Mouse (Mus musculus): Measurements from ENCODE around the gene Wbp1. TPM values are rescaled to one million over a fixed set of nuclear protein-coding genes. Genes with fewer than 3 reads are reported as not detected.

Wbp1 gene
- total RNA-seq (2014; rRNA removed; ENCODE audit: low replicate concordance) (151 and 186 TPM in 2 replicates), polyA plus RNA-seq (2015; fragmentation: Nextera tagmentation; extraction: Ambion mirVana) (97.5 and 98.1 TPM in 2 replicates)

- peak; percentile 95 for ATAC-seq (ENCODE audit: insufficient read depth, low read depth)
- H3K9ac ChIP-seq (replicated peaks; ENCODE audit: low read depth, low read length), result peak within 1 kb of the TSS; percentile 72
- peak; percentile 99 for DNase-seq (ENCODE audit: low spot score)
- peak within 1 kb of the TSS; percentile 85 for H3K27ac ChIP-seq (ENCODE audit: low read depth)
- peak within 1 kb of the TSS; percentile 60 for H3K4me3 ChIP-seq (ENCODE audit: low read depth, low read length)
- under 1% methylated on average over 38 of the region's 38 CpGs for WGBS
- no peaks in the 10 kb centered on the region for H3K9me3 ChIP-seq (replicated peaks; ENCODE audit: control insufficient read depth, low read length)
- peaks cover 22% of the 10 kb centered on the region for H3K4me1 ChIP-seq (ENCODE audit: control insufficient read depth, insufficient read depth)
- TF ChIP-seq CTCF (IDR thresholded peaks at IDR 0.05; ENCODE audit: low read depth) (no peak), EP300 (IDR thresholded peaks at IDR 0.05; ENCODE audit: low read depth) (peak; percentile 85; the same call in 1 of the 2 replicates)
- peaks cover 15% of the 10 kb centered on the region for H3K36me3 ChIP-seq (replicated peaks; ENCODE audit: control insufficient read depth, insufficient read depth, low read length)
- H3K27me3 ChIP-seq (ENCODE audit: control insufficient read depth, insufficient read depth, low read length), result no peaks in the 10 kb centered on the region
- H3K4me2 ChIP-seq (ENCODE audit: low read depth, low read length), result peak within 1 kb of the TSS; percentile 96
Observed at GRCm38 (mm10) chr6:83120930-83121862, at the start of gene Wbp1. Gene Wbp1 (minus strand): TSS chr6:83121559.

GRCm38 (mm10) chr6:83171063-83171462, 49.7 kb upstream of the Wbp1 start:
- Histone ChIP-seq H3K4me2 (ENCODE audit: low read depth, low read length) (no peak overlapping the region), H3K27ac (ENCODE audit: low read depth) (no peak overlapping the region), H3K9ac (replicated peaks; ENCODE audit: low read depth, low read length) (no peak overlapping the region), H3K4me3 (ENCODE audit: low read depth, low read length) (no peak overlapping the region), H3K36me3 (replicated peaks; ENCODE audit: control insufficient read depth, insufficient read depth, low read length) (no peaks in the 10 kb centered on the region; the same call in 1 of the 2 replicates), H3K9me3 (replicated peaks; ENCODE audit: control insufficient read depth, low read length) (no peaks in the 10 kb centered on the region), H3K4me1 (ENCODE audit: control insufficient read depth, insufficient read depth) (0 out of 2 replicates have a peak, but pooled peaks cover 9% of the 10 kb centered on the region), H3K27me3 (ENCODE audit: control insufficient read depth, insufficient read depth, low read length) (no peaks in the 10 kb centered on the region)
- TF ChIP-seq EP300 (IDR thresholded peaks at IDR 0.05; ENCODE audit: low read depth) (no peak), CTCF (IDR thresholded peaks at IDR 0.05; ENCODE audit: low read depth) (no peak)
- 70% methylated on average over 5 of the region's 5 CpGs for WGBS
- ATAC-seq (ENCODE audit: insufficient read depth, low read depth) (no peak), DNase-seq (ENCODE audit: low spot score) (no peak)

- Histone ChIP-seq H3K4me3 (ENCODE audit: low read depth, low read length) (no peak overlapping the region), H3K4me1 (ENCODE audit: control insufficient read depth, insufficient read depth) (0 out of 2 replicates have a peak, but pooled peaks cover 9% of the 10 kb centered on the region), H3K9me3 (replicated peaks; ENCODE audit: control insufficient read depth, low read length) (no peaks in the 10 kb centered on the region), H3K27ac (ENCODE audit: low read depth) (no peak overlapping the region), H3K27me3 (ENCODE audit: control insufficient read depth, insufficient read depth, low read length) (no peaks in the 10 kb centered on the region), H3K36me3 (replicated peaks; ENCODE audit: control insufficient read depth, insufficient read depth, low read length) (no peaks in the 10 kb centered on the region), H3K4me2 (ENCODE audit: low read depth, low read length) (no peak overlapping the region), H3K9ac (replicated peaks; ENCODE audit: low read depth, low read length) (0 out of 2 replicates have a peak overlapping the region, but pooled peaks have one; percentile 26)
- TF ChIP-seq CTCF (IDR thresholded peaks at IDR 0.05; ENCODE audit: low read depth) (no peak), EP300 (IDR thresholded peaks at IDR 0.05; ENCODE audit: low read depth) (no peak)
- WGBS, result 76% methylated on average over 5 of the region's 5 CpGs
- no peak for DNase-seq (ENCODE audit: low spot score)
- ATAC-seq (ENCODE audit: insufficient read depth, low read depth), result no peak
Observed at GRCm38 (mm10) chr6:83169872-83170271, 48.5 kb upstream of the Wbp1 start.

DNA sequence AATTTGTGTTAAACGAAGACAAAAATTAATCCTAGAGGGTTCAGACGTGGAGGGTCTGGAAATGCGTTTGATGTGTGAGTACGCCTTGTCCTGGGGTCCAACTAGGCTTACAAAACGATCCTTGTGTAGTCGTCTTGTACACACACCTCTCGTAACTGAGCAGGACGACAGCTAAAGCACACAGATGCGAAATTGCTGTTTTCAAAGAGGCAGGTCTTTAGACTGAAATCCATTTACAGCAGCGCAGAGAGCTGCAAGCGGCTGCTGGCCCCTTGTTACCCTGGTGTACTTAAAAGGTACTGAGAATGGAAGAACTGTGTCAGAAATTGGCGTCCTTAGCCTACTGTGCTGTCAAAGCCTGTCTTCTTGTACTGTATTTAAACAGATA, 44.9 kb upstream of the Wbp1 start:
- H3K27me3 ChIP-seq (ENCODE audit: control insufficient read depth, insufficient read depth, low read length), result peaks cover 15% of the 10 kb centered on the region
- H3K4me1 ChIP-seq (ENCODE audit: control insufficient read depth, insufficient read depth), result peaks cover 21% of the 10 kb centered on the region
- peak overlapping the region; percentile 93 for H3K4me3 ChIP-seq (ENCODE audit: low read depth, low read length)
- peak overlapping the region; percentile 73 for H3K27ac ChIP-seq (ENCODE audit: low read depth)
- DNase-seq (ENCODE audit: low spot score) (peak; percentile 55), ATAC-seq (ENCODE audit: insufficient read depth, low read depth) (peak; percentile 8; the same call in 1 of the 2 replicates)
- no peaks in the 10 kb centered on the region for H3K36me3 ChIP-seq (replicated peaks; ENCODE audit: control insufficient read depth, insufficient read depth, low read length)
- under 1% methylated on average over 12 of the region's 12 CpGs for WGBS
- H3K4me2 ChIP-seq (ENCODE audit: low read depth, low read length), result peak overlapping the region; percentile 76
- H3K9ac ChIP-seq (replicated peaks; ENCODE audit: low read depth, low read length), result peak overlapping the region; percentile 91
- TF ChIP-seq EP300 (IDR thresholded peaks at IDR 0.05; ENCODE audit: low read depth) (no peak), CTCF (IDR thresholded peaks at IDR 0.05; ENCODE audit: low read depth) (no peak)
- no peaks in the 10 kb centered on the region for H3K9me3 ChIP-seq (replicated peaks; ENCODE audit: control insufficient read depth, low read length)

DNA sequence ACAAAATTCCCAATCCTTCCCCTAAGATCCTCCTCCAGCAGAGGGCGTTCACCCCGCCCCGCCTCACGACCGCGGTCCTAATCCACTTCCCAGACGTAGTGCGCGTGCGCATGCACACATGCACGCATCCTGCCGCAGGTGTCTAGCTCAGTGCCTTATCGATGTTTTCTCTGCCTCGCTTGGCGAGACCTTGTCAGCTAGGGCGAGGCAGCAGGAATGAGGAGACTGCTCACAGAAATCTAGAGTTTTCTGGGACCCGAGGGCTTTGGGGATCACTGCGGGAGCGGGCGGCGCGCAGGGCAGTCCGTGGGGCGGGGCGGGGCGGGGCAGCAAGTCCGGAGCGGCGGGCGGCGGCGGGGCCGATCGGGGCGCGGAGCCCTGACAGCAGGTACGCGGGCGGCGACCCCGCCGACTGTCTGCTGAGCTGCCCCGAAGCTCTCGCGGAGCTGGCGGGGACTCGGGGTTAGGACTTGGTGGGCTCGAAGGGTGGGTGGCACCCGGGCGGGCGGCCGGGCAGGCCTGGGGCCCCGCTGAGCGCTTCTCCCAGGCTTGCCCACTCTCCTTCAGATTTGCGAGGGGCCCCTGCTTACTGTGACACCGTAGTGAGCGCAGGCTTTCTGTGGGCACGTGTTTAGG, 44.4 kb upstream of the Wbp1 start, which contains the start of gene Dctn1:
Gene Dctn1, plus strand, starts transcription at position 314 of the 636 bp plus-strand sequence.
- DNase-seq (ENCODE audit: low spot score), result peak; percentile 94
- TF ChIP-seq EP300 (IDR thresholded peaks at IDR 0.05; ENCODE audit: low read depth) (peak; percentile 75; the same call in 1 of the 2 replicates), CTCF (IDR thresholded peaks at IDR 0.05; ENCODE audit: low read depth) (peak; percentile 91)
- Histone ChIP-seq H3K9me3 (replicated peaks; ENCODE audit: control insufficient read depth, low read length) (no peaks in the 10 kb centered on the region), H3K27ac (ENCODE audit: low read depth) (peak within 1 kb of the TSS; percentile 76), H3K4me1 (ENCODE audit: control insufficient read depth, insufficient read depth) (peaks cover 21% of the 10 kb centered on the region), H3K36me3 (replicated peaks; ENCODE audit: control insufficient read depth, insufficient read depth, low read length) (no peaks in the 10 kb centered on the region), H3K9ac (replicated peaks; ENCODE audit: low read depth, low read length) (peak within 1 kb of the TSS; percentile 91), H3K27me3 (ENCODE audit: control insufficient read depth, insufficient read depth, low read length) (peaks cover 20% of the 10 kb centered on the region), H3K4me2 (ENCODE audit: low read depth, low read length) (peak within 1 kb of the TSS; percentile 76), H3K4me3 (ENCODE audit: low read depth, low read length) (peak within 1 kb of the TSS; percentile 93)
- ATAC-seq (ENCODE audit: insufficient read depth, low read depth), result peak; percentile 83
- WGBS, result under 1% methylated on average over 57 of the region's 58 CpGs

Measured in heart, postnatal 0 days (tissue).